Mouse (Mus musculus) ES-E14 (cell line): Measurements from ENCODE around the gene Dcaf12.

Source experiments
- CHD2 ChIP-seq: IDR thresholded peaks from 2 replicates; pipeline ENCODE4 v1.6.1; 2014; ENCODE audit warnings: mild to moderate bottlenecking, low read depth, low read length, inconsistent platforms
- HCFC1 ChIP-seq: IDR thresholded peaks from 2 replicates; pipeline ENCODE4 v1.6.1; 2012; ENCODE audit warnings: low read length, inconsistent platforms, borderline replicate concordance; ENCODE audit not compliant: insufficient read depth
- ZC3H11A ChIP-seq: IDR thresholded peaks from 2 replicates; pipeline ENCODE4 v1.6.1; 2012; ENCODE audit warnings: low read depth, mild to moderate bottlenecking, inconsistent platforms, low read length, borderline replicate concordance
- ZNF384 ChIP-seq: IDR thresholded peaks from 2 replicates; pipeline ENCODE4 v1.6.1; 2012; ENCODE audit warnings: low read depth, low read length, inconsistent platforms

DNA sequence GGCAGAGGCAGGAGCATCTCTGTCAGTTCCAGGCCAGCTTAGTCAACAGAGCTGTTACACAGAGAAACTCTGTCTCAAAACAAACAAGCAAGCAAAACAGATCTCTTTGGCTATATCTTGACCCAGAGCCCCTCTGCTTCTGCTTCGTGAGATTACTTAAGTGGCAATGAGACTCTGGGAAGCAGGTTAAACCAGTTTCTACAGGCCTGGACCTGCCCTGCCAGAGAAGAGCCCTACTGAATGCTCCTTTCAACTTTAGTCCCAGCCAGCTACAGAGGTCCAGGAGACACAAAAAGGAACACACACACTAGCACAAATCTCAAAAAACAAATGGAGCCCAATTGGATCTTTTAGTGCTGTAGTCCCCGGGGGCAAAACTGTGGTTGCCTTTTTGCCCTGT lies 30.6 kb downstream of the Dcaf12 start:
- TF ChIP-seq ZNF384 (no peak), HCFC1 (no peak), ZC3H11A (no peak), CHD2 (no peak)
